Mouse (Mus musculus): ENCODE data around the gene Pgm2. TPM values are rescaled to one million over a fixed set of nuclear protein-coding genes. Genes with fewer than 3 reads are reported as not detected.

Gene Pgm2
- polyA plus RNA-seq, 1 experiment from 2014 or later, result 15.0 TPM

DNA sequence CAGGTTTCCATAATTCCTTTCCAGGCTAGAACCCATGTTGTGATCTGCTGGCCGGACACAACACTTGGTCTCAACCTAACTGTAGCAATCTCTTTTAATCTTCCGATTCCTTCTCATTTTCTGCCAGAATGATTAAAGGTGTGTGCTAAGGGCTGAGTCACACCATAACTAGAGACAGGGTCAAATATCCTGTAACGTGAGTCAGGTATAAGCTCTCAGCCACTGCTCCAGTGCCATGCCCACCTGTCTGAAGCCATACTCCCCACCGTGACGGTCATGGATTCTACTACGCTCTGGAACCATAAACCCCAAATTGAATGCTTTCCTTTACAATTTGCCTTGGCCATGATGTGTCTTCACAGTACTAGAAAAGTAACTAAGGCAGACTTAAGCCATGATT, 36.5 kb upstream of the Pgm2 start:
- H3K36me3 ChIP-seq (ENCODE audit: control insufficient read depth, insufficient read depth), result no peaks in the 10 kb centered on the region
- H3K4me2 ChIP-seq (ENCODE audit: low read depth, low read length), result no peak overlapping the region
- no peak for ATAC-seq (replicated peaks; ENCODE audit: extremely low read depth, insufficient read depth, low FRiP score)
- peaks cover 9% of the 10 kb centered on the region for H3K9me3 ChIP-seq (replicated peaks; ENCODE audit: control insufficient read depth, low read length)
- no peaks in the 10 kb centered on the region for H3K4me1 ChIP-seq (ENCODE audit: control insufficient read depth, insufficient read depth, low read length)
- H3K4me3 ChIP-seq (ENCODE audit: low read length), result no peak overlapping the region
- no peak overlapping the region for H3K27ac ChIP-seq (ENCODE audit: low read length)
- no peak overlapping the region for H3K9ac ChIP-seq (ENCODE audit: low read length)
- H3K27me3 ChIP-seq (ENCODE audit: control insufficient read depth, insufficient read depth, low read length), result peaks cover 30% of the 10 kb centered on the region
- 90% methylated on average over 6 of the region's 6 CpGs for WGBS

DNA sequence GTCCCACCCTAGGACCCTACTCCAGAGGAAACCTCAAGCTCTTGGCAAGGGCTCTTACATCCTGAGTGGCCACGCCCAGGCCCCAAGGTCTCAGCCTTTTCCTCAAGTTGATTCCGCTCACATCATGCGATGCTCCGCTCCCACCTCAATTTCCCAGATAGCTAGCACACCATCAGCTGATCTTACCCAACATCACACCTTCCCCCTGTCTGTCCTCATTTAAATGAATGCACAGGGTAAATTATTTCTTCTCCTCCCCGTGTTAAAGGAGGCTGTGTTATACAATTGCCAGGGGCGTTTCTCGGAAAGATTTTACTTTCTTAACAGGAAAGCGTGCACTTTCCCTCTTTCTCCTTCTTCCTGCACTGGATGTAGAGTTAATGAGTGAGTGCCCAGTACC, 31.9 kb upstream of the Pgm2 start:
- no peak for ATAC-seq (replicated peaks; ENCODE audit: extremely low read depth, insufficient read depth, low FRiP score)
- 86% methylated on average over 8 of the region's 8 CpGs for WGBS

DNA sequence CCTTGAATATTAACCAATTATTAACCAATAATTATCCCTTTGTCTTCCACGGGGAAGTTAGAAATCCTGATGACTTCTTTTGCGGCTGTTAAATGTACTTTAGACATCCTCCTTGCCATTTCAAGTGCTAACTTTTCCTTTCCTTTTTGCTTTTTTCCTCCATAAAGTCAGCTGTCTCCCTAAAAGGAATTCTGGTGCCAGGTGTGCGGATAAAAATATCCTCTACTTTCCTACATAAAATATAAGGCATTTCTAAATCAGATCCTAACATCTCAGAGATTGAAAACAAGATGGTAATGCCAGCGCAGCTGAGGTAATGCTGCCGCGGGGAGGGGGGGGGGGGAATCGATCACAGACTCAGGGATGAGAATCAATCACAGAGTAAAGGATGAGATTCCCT, 31.1 kb upstream of the Pgm2 start:
- Histone ChIP-seq H3K4me1 (ENCODE audit: control insufficient read depth, insufficient read depth, low read length) (peaks cover 5% of the 10 kb centered on the region; the same call in 1 of the 2 replicates), H3K27me3 (ENCODE audit: control insufficient read depth, insufficient read depth, low read length) (peaks cover 43% of the 10 kb centered on the region), H3K9me3 (replicated peaks; ENCODE audit: control insufficient read depth, low read length) (peaks cover 3% of the 10 kb centered on the region; the same call in 1 of the 2 replicates), H3K4me2 (ENCODE audit: low read depth, low read length) (no peak overlapping the region), H3K36me3 (ENCODE audit: control insufficient read depth, insufficient read depth) (no peaks in the 10 kb centered on the region), H3K4me3 (ENCODE audit: low read length) (no peak overlapping the region), H3K27ac (ENCODE audit: low read length) (no peak overlapping the region), H3K9ac (ENCODE audit: low read length) (no peak overlapping the region)
- WGBS, result 81% methylated on average over 7 of the region's 7 CpGs
- ATAC-seq (replicated peaks; ENCODE audit: extremely low read depth, insufficient read depth, low FRiP score), result no peak

More for the DNA sequence above, 31.9 kb upstream of the Pgm2 start:
- H3K36me3 ChIP-seq (ENCODE audit: control insufficient read depth, insufficient read depth), result no peaks in the 10 kb centered on the region
- H3K9me3 ChIP-seq (replicated peaks; ENCODE audit: control insufficient read depth, low read length), result peaks cover 3% of the 10 kb centered on the region; the same call in 1 of the 2 replicates
- H3K27ac ChIP-seq (ENCODE audit: low read length), result no peak overlapping the region
- peaks cover 43% of the 10 kb centered on the region for H3K27me3 ChIP-seq (ENCODE audit: control insufficient read depth, insufficient read depth, low read length)
- no peak overlapping the region for H3K9ac ChIP-seq (ENCODE audit: low read length)
- H3K4me2 ChIP-seq (ENCODE audit: low read depth, low read length), result no peak overlapping the region
- peaks cover 5% of the 10 kb centered on the region; the same call in 1 of the 2 replicates for H3K4me1 ChIP-seq (ENCODE audit: control insufficient read depth, insufficient read depth, low read length)
- H3K4me3 ChIP-seq (ENCODE audit: low read length), result no peak overlapping the region

DNA sequence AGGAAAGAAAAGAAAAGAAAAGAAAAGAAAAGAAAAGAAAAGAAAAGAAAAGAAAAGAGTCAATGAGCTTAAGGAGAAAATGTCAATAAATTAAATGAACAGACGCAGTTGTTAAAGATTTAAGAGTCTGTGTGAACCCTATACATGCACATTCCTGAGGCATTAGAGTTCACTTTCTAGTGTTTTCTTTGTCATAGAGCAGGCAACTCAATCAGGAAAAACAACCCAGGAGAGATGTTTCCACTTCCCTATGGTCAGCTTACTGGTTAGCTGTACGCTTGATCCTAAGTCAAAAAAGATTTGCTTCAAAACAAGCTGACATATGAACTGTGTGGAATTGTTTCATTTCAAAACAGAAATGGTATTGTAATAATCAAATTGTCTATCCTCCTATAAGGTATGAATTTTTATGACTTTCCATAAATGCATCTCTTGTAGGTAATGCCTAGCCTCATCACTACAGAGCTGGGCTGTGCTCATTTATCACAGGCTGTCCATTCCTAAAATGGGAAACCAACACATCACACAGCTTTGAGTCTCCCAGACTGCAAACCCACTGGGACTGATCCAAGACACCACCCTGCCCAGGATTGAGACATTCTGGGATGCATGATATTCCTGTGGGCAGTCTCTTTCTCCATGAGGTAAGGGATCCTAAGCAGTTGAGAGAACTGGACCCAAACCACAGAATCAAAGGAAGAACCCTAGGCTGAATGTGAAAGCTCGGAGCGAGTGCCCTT, 29.7 kb upstream of the Pgm2 start:
- H3K9ac ChIP-seq (ENCODE audit: low read length), result no peak overlapping the region
- H3K9me3 ChIP-seq (replicated peaks; ENCODE audit: control insufficient read depth, low read length), result peaks cover 3% of the 10 kb centered on the region; the same call in 1 of the 2 replicates
- H3K27ac ChIP-seq (ENCODE audit: low read length), result no peak overlapping the region
- H3K4me1 ChIP-seq (ENCODE audit: control insufficient read depth, insufficient read depth, low read length), result peaks cover 5% of the 10 kb centered on the region; the same call in 1 of the 2 replicates
- H3K4me2 ChIP-seq (ENCODE audit: low read depth, low read length), result no peak overlapping the region
- H3K27me3 ChIP-seq (ENCODE audit: control insufficient read depth, insufficient read depth, low read length), result peaks cover 47% of the 10 kb centered on the region
- no peak for ATAC-seq (replicated peaks; ENCODE audit: extremely low read depth, insufficient read depth, low FRiP score)
- H3K4me3 ChIP-seq (ENCODE audit: low read length), result no peak overlapping the region
- H3K36me3 ChIP-seq (ENCODE audit: control insufficient read depth, insufficient read depth), result no peaks in the 10 kb centered on the region
- 73% methylated on average over 4 of the region's 4 CpGs for WGBS

DNA sequence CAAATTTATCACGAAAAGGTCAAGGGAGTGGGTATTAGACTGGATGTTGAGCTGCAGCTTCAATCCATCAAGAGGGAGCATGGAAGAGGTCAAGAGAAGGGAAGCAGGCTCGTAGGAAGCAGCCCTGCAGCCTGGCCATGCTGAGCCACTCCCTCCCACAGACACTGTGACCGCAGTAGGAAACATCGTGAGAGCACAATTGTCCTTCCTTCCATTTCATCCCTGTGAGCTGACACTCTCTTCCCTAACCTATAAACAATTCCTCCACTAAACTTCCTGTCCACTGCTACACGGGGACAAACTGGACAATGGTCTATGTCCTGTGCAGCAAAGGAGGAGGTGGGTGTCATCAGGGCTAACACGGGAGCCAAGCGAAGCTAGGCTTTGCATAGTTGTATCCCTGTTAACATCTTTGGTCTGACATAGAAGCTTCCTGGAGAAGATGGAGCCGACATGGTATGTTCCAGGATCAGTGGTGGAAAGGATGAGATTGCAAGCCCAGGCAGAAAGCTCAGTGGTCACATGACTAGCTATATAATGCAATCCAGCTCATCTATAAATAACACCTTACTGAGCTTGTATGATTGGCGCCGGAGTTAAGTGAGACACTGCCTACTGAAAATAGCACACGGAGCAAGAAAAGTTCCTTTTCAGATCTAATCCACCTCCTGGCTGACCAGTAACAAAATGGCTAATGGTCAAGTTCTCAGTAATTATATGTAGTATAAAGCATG, 29.0 kb upstream of the Pgm2 start:
- peaks cover 3% of the 10 kb centered on the region; the same call in 1 of the 2 replicates for H3K9me3 ChIP-seq (replicated peaks; ENCODE audit: control insufficient read depth, low read length)
- no peak overlapping the region for H3K4me3 ChIP-seq (ENCODE audit: low read length)
- no peak for ATAC-seq (replicated peaks; ENCODE audit: extremely low read depth, insufficient read depth, low FRiP score)
- peaks cover 5% of the 10 kb centered on the region; the same call in 1 of the 2 replicates for H3K4me1 ChIP-seq (ENCODE audit: control insufficient read depth, insufficient read depth, low read length)
- peak overlapping the region; percentile 4; the same call in 1 of the 2 replicates for H3K4me2 ChIP-seq (ENCODE audit: low read depth, low read length)
- H3K9ac ChIP-seq (ENCODE audit: low read length), result no peak overlapping the region
- H3K36me3 ChIP-seq (ENCODE audit: control insufficient read depth, insufficient read depth), result no peaks in the 10 kb centered on the region
- peaks cover 48% of the 10 kb centered on the region for H3K27me3 ChIP-seq (ENCODE audit: control insufficient read depth, insufficient read depth, low read length)
- 45% methylated on average over 11 of the region's 11 CpGs for WGBS
- no peak overlapping the region for H3K27ac ChIP-seq (ENCODE audit: low read length)

DNA sequence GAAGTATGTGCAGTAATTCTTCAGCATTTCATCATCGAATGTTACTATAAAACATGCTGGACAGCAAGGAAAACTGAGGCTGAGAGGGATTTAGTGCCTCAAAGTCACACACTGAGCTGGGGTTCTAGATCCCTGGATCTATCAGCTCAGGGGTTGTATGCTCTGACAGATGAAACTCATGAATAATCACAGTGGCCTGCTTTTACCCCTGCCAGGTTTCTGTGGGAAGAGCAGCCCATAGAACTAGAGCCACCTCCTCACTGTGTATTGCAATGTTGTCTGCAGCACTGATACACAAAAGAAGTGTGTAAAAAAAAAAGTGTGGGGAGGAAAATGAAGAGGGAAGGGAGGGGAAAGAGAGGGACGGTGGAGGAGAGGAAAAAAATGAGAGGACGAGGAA, 28.3 kb upstream of the Pgm2 start:
- Histone ChIP-seq H3K27ac (ENCODE audit: low read length) (no peak overlapping the region), H3K36me3 (ENCODE audit: control insufficient read depth, insufficient read depth) (no peaks in the 10 kb centered on the region), H3K4me2 (ENCODE audit: low read depth, low read length) (no peak overlapping the region), H3K9ac (ENCODE audit: low read length) (no peak overlapping the region), H3K9me3 (replicated peaks; ENCODE audit: control insufficient read depth, low read length) (peaks cover 3% of the 10 kb centered on the region; the same call in 1 of the 2 replicates), H3K4me3 (ENCODE audit: low read length) (no peak overlapping the region), H3K4me1 (ENCODE audit: control insufficient read depth, insufficient read depth, low read length) (peaks cover 5% of the 10 kb centered on the region; the same call in 1 of the 2 replicates), H3K27me3 (ENCODE audit: control insufficient read depth, insufficient read depth, low read length) (peaks cover 47% of the 10 kb centered on the region)
- no peak for ATAC-seq (replicated peaks; ENCODE audit: extremely low read depth, insufficient read depth, low FRiP score)
- WGBS, result 83% methylated on average over 3 of the region's 3 CpGs

DNA sequence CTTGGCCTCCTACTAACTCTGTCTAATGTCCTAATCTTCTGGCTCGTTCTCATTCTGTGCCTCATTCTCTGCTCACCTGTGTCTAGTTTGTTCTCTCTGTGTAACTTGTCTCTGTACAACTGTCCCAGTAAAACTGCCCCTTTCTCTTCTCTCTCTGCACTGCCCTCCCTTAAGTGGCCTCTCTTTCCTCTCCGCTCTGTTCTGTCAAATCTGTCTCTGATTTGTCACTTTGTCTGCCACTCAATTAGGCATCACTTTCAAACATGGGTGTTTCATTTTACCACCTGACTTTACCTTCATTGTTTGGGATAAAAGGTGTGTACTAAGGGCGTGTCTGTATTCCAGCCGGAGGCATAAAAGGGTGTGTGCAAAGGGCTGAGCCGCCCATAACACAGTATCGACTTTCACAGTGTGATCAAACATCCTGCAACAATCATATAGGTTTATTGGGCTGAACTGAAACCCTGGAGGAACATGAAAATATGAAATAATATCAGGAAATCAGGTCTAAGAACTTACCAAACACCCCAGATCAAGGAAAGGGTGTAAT, 27.2 kb upstream of the Pgm2 start:
- H3K4me2 ChIP-seq (ENCODE audit: low read depth, low read length), result no peak overlapping the region
- H3K9ac ChIP-seq (ENCODE audit: low read length), result no peak overlapping the region
- no peak overlapping the region for H3K27ac ChIP-seq (ENCODE audit: low read length)
- no peaks in the 10 kb centered on the region for H3K9me3 ChIP-seq (replicated peaks; ENCODE audit: control insufficient read depth, low read length)
- H3K4me3 ChIP-seq (ENCODE audit: low read length), result no peak overlapping the region
- 75% methylated on average over 6 of the region's 6 CpGs for WGBS
- peaks cover 5% of the 10 kb centered on the region; the same call in 1 of the 2 replicates for H3K4me1 ChIP-seq (ENCODE audit: control insufficient read depth, insufficient read depth, low read length)
- ATAC-seq (replicated peaks; ENCODE audit: extremely low read depth, insufficient read depth, low FRiP score), result no peak
- peaks cover 45% of the 10 kb centered on the region for H3K27me3 ChIP-seq (ENCODE audit: control insufficient read depth, insufficient read depth, low read length)
- no peaks in the 10 kb centered on the region for H3K36me3 ChIP-seq (ENCODE audit: control insufficient read depth, insufficient read depth)

DNA sequence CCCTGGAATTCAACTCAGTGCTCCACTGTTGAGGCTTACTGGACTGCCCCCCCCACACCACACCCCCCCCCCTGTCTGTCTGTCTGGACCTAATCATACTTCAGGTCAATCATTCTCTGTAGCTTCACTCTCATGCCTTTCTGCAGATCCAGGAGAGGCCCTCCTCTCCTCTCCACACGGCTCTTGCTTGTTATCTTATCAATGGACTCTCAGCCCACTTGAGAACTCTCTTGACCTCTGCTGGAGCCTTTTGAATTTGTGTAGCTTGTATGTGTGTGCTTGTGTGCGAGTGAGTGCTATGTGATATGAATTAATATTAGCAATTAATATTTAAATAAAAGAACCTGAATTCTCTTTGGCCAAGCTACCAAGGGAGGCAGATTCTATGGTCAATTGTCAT, 26.6 kb upstream of the Pgm2 start:
- Histone ChIP-seq H3K36me3 (ENCODE audit: control insufficient read depth, insufficient read depth) (no peaks in the 10 kb centered on the region), H3K4me3 (ENCODE audit: low read length) (no peak overlapping the region), H3K27me3 (ENCODE audit: control insufficient read depth, insufficient read depth, low read length) (peaks cover 39% of the 10 kb centered on the region), H3K27ac (ENCODE audit: low read length) (no peak overlapping the region), H3K9ac (ENCODE audit: low read length) (no peak overlapping the region), H3K4me1 (ENCODE audit: control insufficient read depth, insufficient read depth, low read length) (peaks cover 5% of the 10 kb centered on the region; the same call in 1 of the 2 replicates), H3K9me3 (replicated peaks; ENCODE audit: control insufficient read depth, low read length) (no peaks in the 10 kb centered on the region), H3K4me2 (ENCODE audit: low read depth, low read length) (no peak overlapping the region)
- 18% methylated on average over 2 of the region's 2 CpGs for WGBS
- peak; percentile 51; the same call in 1 of the 2 replicates for ATAC-seq (replicated peaks; ENCODE audit: extremely low read depth, insufficient read depth, low FRiP score)

DNA sequence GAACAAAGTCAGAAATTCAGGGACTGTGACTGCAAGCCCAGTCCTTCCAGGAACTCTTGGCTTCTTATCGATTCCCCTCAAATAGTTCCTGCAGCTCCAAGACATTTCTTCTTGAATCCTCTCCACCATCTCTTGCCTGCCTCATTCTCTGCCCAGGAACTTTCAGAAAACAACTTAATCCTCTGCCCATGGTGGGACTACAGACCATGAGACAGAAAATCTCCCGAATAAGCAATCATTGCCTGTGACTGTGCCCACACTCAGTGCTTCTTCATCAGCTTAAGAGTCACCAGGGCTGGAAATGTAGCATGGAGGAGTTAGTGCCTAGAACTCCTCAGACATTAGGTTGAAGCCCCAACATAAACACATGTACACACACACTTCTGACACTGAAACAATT, 25.2 kb upstream of the Pgm2 start:
- no peak for ATAC-seq (replicated peaks; ENCODE audit: extremely low read depth, insufficient read depth, low FRiP score)
- 68% methylated on average over 2 of the region's 2 CpGs for WGBS
- Histone ChIP-seq H3K9me3 (replicated peaks; ENCODE audit: control insufficient read depth, low read length) (no peaks in the 10 kb centered on the region), H3K4me1 (ENCODE audit: control insufficient read depth, insufficient read depth, low read length) (peaks cover 5% of the 10 kb centered on the region; the same call in 1 of the 2 replicates), H3K27me3 (ENCODE audit: control insufficient read depth, insufficient read depth, low read length) (peaks cover 34% of the 10 kb centered on the region), H3K4me3 (ENCODE audit: low read length) (no peak overlapping the region), H3K36me3 (ENCODE audit: control insufficient read depth, insufficient read depth) (no peaks in the 10 kb centered on the region), H3K9ac (ENCODE audit: low read length) (no peak overlapping the region), H3K4me2 (ENCODE audit: low read depth, low read length) (no peak overlapping the region), H3K27ac (ENCODE audit: low read length) (no peak overlapping the region)
